Mouse (Mus musculus) kidney, adult 2 months (tissue): ENCODE measurements around the gene Slc25a12. TPM values are rescaled to one million over a fixed set of nuclear protein-coding genes. Genes with fewer than 3 reads are reported as not detected.

Experiments
- DNase-seq: peaks from one replicate; pipeline ENCODE4 v3.0.0; 2021
- H3K27ac ChIP-seq: fragments of 200-500 bp; 2 replicates; pipeline ENCODE4 v1.5.1; 2012; ENCODE audit warnings: low read depth, low read length, control low read depth, inconsistent platforms; ENCODE audit not compliant: insufficient read depth
- H3K27me3 ChIP-seq: fragments of 200-500 bp; replicated peaks from 2 replicates; pipeline ENCODE4 v1.6.1; 2012; ENCODE audit warnings: mild to moderate bottlenecking, moderate library complexity, low read length, inconsistent platforms; ENCODE audit not compliant: control insufficient read depth, insufficient read depth
- H3K36me3 ChIP-seq: fragments of 200-500 bp; 2 replicates; pipeline ENCODE4 v1.6.1; 2012; ENCODE audit warnings: mild to moderate bottlenecking, moderate library complexity, low read length, inconsistent platforms; ENCODE audit not compliant: control insufficient read depth, insufficient read depth
- H3K4me1 ChIP-seq: fragments of 200-500 bp; 2 replicates; pipeline ENCODE4 v1.6.1; 2011; ENCODE audit warnings: low read length; ENCODE audit not compliant: control insufficient read depth, insufficient read depth
- H3K4me3 ChIP-seq: fragments of 200-500 bp; 2 replicates; pipeline ENCODE4 v1.5.1; 2011; ENCODE audit warnings: mild to moderate bottlenecking, low read depth, low read length, control low read depth; ENCODE audit not compliant: insufficient read depth
- CTCF ChIP-seq: fragments of 200-500 bp; conservative IDR thresholded peaks from 2 replicates; pipeline ENCODE4 v1.5.1; 2011; ENCODE audit warnings: low read depth, mild to moderate bottlenecking, control low read depth, low read length, moderate library complexity, mixed read lengths; ENCODE audit not compliant: insufficient read depth, insufficient read length
- POLR2A ChIP-seq: fragments of 200-500 bp; IDR thresholded peaks from one replicate; pipeline ENCODE4 v1.6.1; 2011; ENCODE audit warnings: low read depth, low read length, control low read depth
- WGBS: fragments of 180-500 bp; shearing (Covaris S2); methylation state at CpG from one replicate; pipeline ENCODE4 v1.1.7; 2018; 5-methylcytosine and 5-hydroxymethylcytosine counted together
- polyA plus RNA-seq: library from polyadenylated mRNA; depleted of rRNA; stranded (reverse); fragments of >200 nt; gene quantifications from 2 replicates; pipeline ENCODE4 v1.2.3, GENCODE M21; 2012

Gene Slc25a12
- polyA plus RNA-seq, 1 experiment = 72.9 TPM

DNA sequence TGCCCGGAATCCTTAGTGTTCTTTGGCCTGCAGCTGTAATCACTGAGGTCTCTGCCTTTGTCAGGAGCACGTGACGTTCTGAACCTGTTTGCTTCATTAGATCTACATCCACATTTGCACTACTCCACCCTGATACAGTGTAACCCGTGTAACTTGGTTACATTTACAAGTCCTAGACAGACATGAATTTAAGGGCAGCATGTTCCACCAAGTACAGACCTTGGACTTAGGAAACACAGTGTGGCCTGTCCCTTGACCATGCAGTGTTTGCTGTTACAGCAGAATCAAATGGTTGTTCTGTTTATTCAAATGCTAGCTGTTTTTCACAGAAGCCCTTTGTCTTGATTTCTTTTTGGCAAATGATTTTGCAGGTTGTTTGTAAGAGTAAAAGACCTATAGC lies 112.7 kb downstream of the Slc25a12 start:
- Histone ChIP-seq H3K27me3 (no peaks in the 10 kb centered on the region), H3K36me3 (peaks cover 10% of the 10 kb centered on the region), H3K27ac (no peak overlapping the region), H3K4me3 (no peak overlapping the region), H3K4me1 (peaks cover 3% of the 10 kb centered on the region; the same call in 1 of the 2 replicates)
- 50% methylated on average over 4 of the region's 4 CpGs for WGBS
- TF ChIP-seq CTCF (no peak), POLR2A (no peak)
- DNase-seq = peak; percentile 51

- H3K4me1 ChIP-seq = peaks cover 3% of the 10 kb centered on the region; the same call in 1 of the 2 replicates
- TF ChIP-seq CTCF (peak; percentile 42; the same call in 1 of the 2 replicates), POLR2A (no peak)
- H3K36me3 ChIP-seq = peaks cover 6% of the 10 kb centered on the region
- H3K27ac ChIP-seq = no peak overlapping the region
- H3K4me3 ChIP-seq = no peak overlapping the region
- peak; percentile 56 for DNase-seq
- 55% methylated on average over 5 of the region's 5 CpGs for WGBS
- H3K27me3 ChIP-seq = no peaks in the 10 kb centered on the region
Measured at GRCm38 (mm10) chr2:71250841-71251240, 116.7 kb downstream of the Slc25a12 start.

DNA sequence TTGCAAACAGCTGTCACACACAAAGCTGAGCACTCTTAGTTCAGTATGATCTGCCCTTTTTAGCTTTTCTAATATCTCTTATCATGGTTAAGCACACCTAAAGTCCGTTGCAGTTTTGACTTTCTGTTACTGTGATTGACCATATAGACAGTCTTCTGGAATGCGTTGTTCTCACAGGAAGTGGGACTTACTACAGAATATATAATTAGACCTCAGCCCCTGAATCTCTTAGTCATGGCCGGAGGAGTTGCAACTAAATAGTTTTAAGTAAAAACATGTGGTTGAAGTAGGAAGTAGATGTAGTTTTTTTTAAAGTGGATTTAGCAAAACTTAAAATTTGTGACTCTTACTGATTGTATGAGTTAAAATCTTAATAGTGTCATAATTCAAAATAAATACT lies 119.5 kb downstream of the Slc25a12 start:
- Histone ChIP-seq H3K4me3 (no peak overlapping the region), H3K4me1 (peaks cover 4% of the 10 kb centered on the region; the same call in 1 of the 2 replicates), H3K36me3 (peaks cover 6% of the 10 kb centered on the region), H3K27ac (no peak overlapping the region), H3K27me3 (no peaks in the 10 kb centered on the region)
- TF ChIP-seq POLR2A = no peak
- TF ChIP-seq CTCF = no peak
- no peak for DNase-seq
- WGBS = 68% methylated on average over 3 of the region's 3 CpGs

- H3K27ac ChIP-seq = no peak overlapping the region
- no peak for TF ChIP-seq POLR2A
- TF ChIP-seq CTCF = no peak
- WGBS = 74% methylated on average over 5 of the region's 5 CpGs
- no peak for DNase-seq
- H3K36me3 ChIP-seq = peaks cover 6% of the 10 kb centered on the region
- no peaks in the 10 kb centered on the region for H3K27me3 ChIP-seq
- no peak overlapping the region for H3K4me3 ChIP-seq
- H3K4me1 ChIP-seq = peaks cover 4% of the 10 kb centered on the region; the same call in 1 of the 2 replicates
Measured at GRCm38 (mm10) chr2:71246096-71246495, 121.5 kb downstream of the Slc25a12 start.

GRCm38 (mm10) chr2:71245416-71245815 lies 122.1 kb downstream of the Slc25a12 start:
- Histone ChIP-seq H3K4me3 (no peak overlapping the region), H3K4me1 (peaks cover 4% of the 10 kb centered on the region; the same call in 1 of the 2 replicates), H3K27ac (no peak overlapping the region), H3K27me3 (no peaks in the 10 kb centered on the region), H3K36me3 (peaks cover 3% of the 10 kb centered on the region)
- TF ChIP-seq POLR2A (no peak), CTCF (no peak)
- DNase-seq = no peak
- 75% methylated on average over 3 of the region's 3 CpGs for WGBS

GRCm38 (mm10) chr2:71244807-71245206 lies 122.7 kb downstream of the Slc25a12 start:
- no peak overlapping the region for H3K4me3 ChIP-seq
- H3K27ac ChIP-seq = no peak overlapping the region
- H3K4me1 ChIP-seq = peaks cover 4% of the 10 kb centered on the region; the same call in 1 of the 2 replicates
- DNase-seq = no peak
- 83% methylated on average over 7 of the region's 7 CpGs for WGBS
- TF ChIP-seq POLR2A = no peak
- TF ChIP-seq CTCF = no peak
- peaks cover under 1% of the 10 kb centered on the region for H3K36me3 ChIP-seq
- no peaks in the 10 kb centered on the region for H3K27me3 ChIP-seq

DNA sequence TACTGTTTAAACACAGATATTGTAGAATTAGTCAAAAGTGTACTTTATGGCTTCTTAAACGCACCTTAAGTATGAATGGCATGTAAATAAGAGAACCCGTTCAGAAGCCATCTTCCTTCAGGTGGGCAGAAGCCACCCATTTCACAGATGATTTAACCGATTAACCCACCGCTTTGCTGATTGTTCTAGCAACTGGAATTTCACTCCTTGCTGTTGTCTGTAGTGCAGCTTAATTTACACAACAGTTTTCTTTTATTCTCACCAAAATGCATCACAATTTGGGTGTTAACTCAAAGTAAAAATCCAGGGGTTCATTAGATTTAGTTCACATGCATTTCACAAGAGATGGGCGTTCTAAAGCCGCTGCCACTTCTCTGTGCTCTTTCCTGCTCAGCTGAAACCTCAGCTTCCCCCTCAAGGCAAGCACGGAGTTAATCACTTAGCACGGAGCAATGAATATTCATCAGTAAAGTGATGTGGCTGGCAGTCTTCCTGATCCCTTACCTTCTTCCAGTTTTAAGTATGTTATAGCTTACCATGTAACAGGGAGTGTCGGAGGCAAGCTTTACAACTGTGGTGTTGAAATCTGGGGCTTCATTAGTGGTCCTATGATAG lies 124.4 kb downstream of the Slc25a12 start:
- Histone ChIP-seq H3K36me3 (no peaks in the 10 kb centered on the region; the same call in none of the 2 replicates), H3K4me3 (no peak overlapping the region), H3K27me3 (no peaks in the 10 kb centered on the region), H3K4me1 (peaks cover 4% of the 10 kb centered on the region; the same call in 1 of the 2 replicates), H3K27ac (no peak overlapping the region)
- DNase-seq = peak; percentile 23
- TF ChIP-seq POLR2A (no peak), CTCF (no peak)
- 55% methylated on average over 9 of the region's 9 CpGs for WGBS
